Mouse (Mus musculus) forebrain, embryonic 13.5 days (tissue): ENCODE results near the gene Camk1d. TPM values are rescaled to one million over a fixed set of nuclear protein-coding genes. Genes with fewer than 3 reads are reported as not detected.
"Not testable (repeated sequence)": the region's sequence is repeated elsewhere in the genome, so short reads cannot be mapped to it uniquely, and the experiment has no call there.

Experiments
- ATAC-seq: fragments of 200-750 bp; cut with Nextera tagmentation; 2 replicates; pipeline ENCODE4 v1.8.0; 2017
- H3K27ac ChIP-seq: fragments of 300-500 bp; sonication (generic); 2 replicates; pipeline ENCODE4 v1.5.1; 2015; ENCODE audit warnings: inconsistent platforms, mild to moderate bottlenecking, moderate library complexity
- H3K27me3 ChIP-seq: fragments of 300-500 bp; sonication (generic); 2 replicates; pipeline ENCODE4 v1.6.1; 2015; ENCODE audit warnings: mild to moderate bottlenecking, inconsistent platforms
- H3K36me3 ChIP-seq: fragments of 300-500 bp; sonication (generic); 2 replicates; pipeline ENCODE4 v1.6.1; 2015; ENCODE audit warnings: mild to moderate bottlenecking, inconsistent platforms; ENCODE audit not compliant: poor library complexity, severe bottlenecking
- H3K4me1 ChIP-seq: fragments of 300-500 bp; sonication (generic); 2 replicates; pipeline ENCODE4 v1.6.1; 2015; ENCODE audit warnings: inconsistent platforms
- H3K4me2 ChIP-seq: fragments of 300-500 bp; sonication (generic); 2 replicates; pipeline ENCODE4 v1.6.1; 2015; ENCODE audit warnings: inconsistent platforms, mild to moderate bottlenecking, moderate library complexity
- H3K4me3 ChIP-seq: fragments of 300-500 bp; sonication (generic); 2 replicates; pipeline ENCODE4 v1.5.1; 2015; ENCODE audit warnings: mild to moderate bottlenecking, inconsistent platforms
- H3K9ac ChIP-seq: fragments of 300-500 bp; sonication (generic); 2 replicates; pipeline ENCODE4 v1.6.1; 2015; ENCODE audit warnings: mild to moderate bottlenecking, inconsistent platforms
- H3K9me3 ChIP-seq: fragments of 300-500 bp; sonication (generic); replicated peaks from 2 replicates; pipeline ENCODE4 v1.6.1; 2016; ENCODE audit warnings: inconsistent platforms
- WGBS: fragments of 180-500 bp; shearing (Covaris S2); methylation state at CpG from one replicate; pipeline ENCODE4 v1.1.7; 2015; 5-methylcytosine and 5-hydroxymethylcytosine counted together
- polyA plus RNA-seq: library from polyadenylated mRNA; unstranded; fragments of >200 nt; fragmentation: Nextera tagmentation; extraction: Ambion mirVana; gene quantifications from 2 replicates; pipeline ENCODE4 v1.2.1, GENCODE M21; 2015

Camk1d gene
- polyA plus RNA-seq, 1 experiment from 2014 or later: 2.8 TPM

GRCm38 (mm10) chr2:5602044-5602443, 112.3 kb downstream of the Camk1d start:
- H3K27me3 ChIP-seq: no peaks in the 10 kb centered on the region
- H3K9me3 ChIP-seq: no peaks in the 10 kb centered on the region
- no peak for ATAC-seq
- H3K36me3 ChIP-seq: no peaks in the 10 kb centered on the region
- H3K9ac ChIP-seq: no peak overlapping the region
- no peak overlapping the region for H3K4me2 ChIP-seq
- no peak overlapping the region for H3K4me3 ChIP-seq
- H3K27ac ChIP-seq: no peak overlapping the region
- peaks cover 16% of the 10 kb centered on the region for H3K4me1 ChIP-seq
- WGBS: 93% methylated on average over 1 of the region's 1 CpGs

GRCm38 (mm10) chr2:5601243-5601642, 113.1 kb downstream of the Camk1d start:
- H3K4me3 ChIP-seq, H3K9ac ChIP-seq, H3K4me2 ChIP-seq, H3K27ac ChIP-seq, H3K27me3 ChIP-seq, H3K9me3 ChIP-seq, H3K36me3 ChIP-seq: not testable (repeated sequence)
- peak; percentile 58 for ATAC-seq
- WGBS: 2% methylated on average over 2 of the region's 2 CpGs
- peaks cover 22% of the 10 kb centered on the region for H3K4me1 ChIP-seq

- Histone ChIP-seq H3K9ac (no peak overlapping the region), H3K9me3 (no peaks in the 10 kb centered on the region), H3K4me1 (peaks cover 27% of the 10 kb centered on the region), H3K27ac (no peak overlapping the region), H3K4me3 (no peak overlapping the region), H3K4me2 (no peak overlapping the region), H3K27me3 (no peaks in the 10 kb centered on the region), H3K36me3 (no peaks in the 10 kb centered on the region)
- ATAC-seq: no peak
- 80% methylated on average over 8 of the region's 8 CpGs for WGBS
Observed at GRCm38 (mm10) chr2:5600183-5600962, 113.9 kb downstream of the Camk1d start.

DNA sequence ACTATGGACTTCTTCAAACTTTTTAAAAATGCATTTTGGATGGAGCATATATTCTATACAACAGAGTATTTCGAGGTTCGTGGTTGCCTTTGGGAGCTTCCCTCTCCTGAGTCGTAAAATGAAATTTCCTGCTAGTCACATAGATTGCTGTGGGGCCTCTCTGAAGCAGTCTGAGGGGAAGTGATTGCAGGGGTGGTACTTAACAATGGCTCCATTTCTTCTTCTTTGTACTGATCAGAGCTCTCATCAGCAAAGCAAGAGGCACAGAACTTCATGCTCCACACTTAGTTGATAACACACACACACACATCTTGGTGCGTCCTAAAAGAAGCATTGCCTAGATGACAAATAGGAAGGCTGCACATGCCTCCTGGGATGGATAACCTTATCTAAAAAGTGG, 114.6 kb downstream of the Camk1d start:
- H3K27ac ChIP-seq: no peak overlapping the region
- H3K4me3 ChIP-seq: no peak overlapping the region
- H3K9me3 ChIP-seq: no peaks in the 10 kb centered on the region
- 82% methylated on average over 4 of the region's 4 CpGs for WGBS
- no peaks in the 10 kb centered on the region for H3K27me3 ChIP-seq
- ATAC-seq: no peak
- no peak overlapping the region for H3K9ac ChIP-seq
- peaks cover 27% of the 10 kb centered on the region for H3K4me1 ChIP-seq
- H3K4me2 ChIP-seq: no peak overlapping the region
- no peaks in the 10 kb centered on the region for H3K36me3 ChIP-seq

- 91% methylated on average over 5 of the region's 5 CpGs for WGBS
- Histone ChIP-seq H3K4me3 (no peak overlapping the region), H3K27ac (no peak overlapping the region), H3K4me2 (no peak overlapping the region), H3K27me3 (no peaks in the 10 kb centered on the region), H3K9ac (no peak overlapping the region), H3K9me3 (no peaks in the 10 kb centered on the region), H3K4me1 (peaks cover 27% of the 10 kb centered on the region), H3K36me3 (no peaks in the 10 kb centered on the region)
- no peak for ATAC-seq
Observed at GRCm38 (mm10) chr2:5598533-5598932, 115.8 kb downstream of the Camk1d start.

GRCm38 (mm10) chr2:5596882-5597281, 117.4 kb downstream of the Camk1d start:
- H3K27me3 ChIP-seq: no peaks in the 10 kb centered on the region
- H3K9ac ChIP-seq: peak overlapping the region; percentile 43; the same call in 1 of the 2 replicates
- 0 out of 2 replicates have a peak overlapping the region, but pooled peaks have one; percentile 5 for H3K4me2 ChIP-seq
- peak; percentile 60 for ATAC-seq
- H3K4me1 ChIP-seq: peaks cover 27% of the 10 kb centered on the region
- H3K9me3 ChIP-seq: no peaks in the 10 kb centered on the region
- no peak overlapping the region for H3K4me3 ChIP-seq
- 49% methylated on average over 12 of the region's 12 CpGs for WGBS
- H3K27ac ChIP-seq: peak overlapping the region; percentile 70
- H3K36me3 ChIP-seq: no peaks in the 10 kb centered on the region

DNA sequence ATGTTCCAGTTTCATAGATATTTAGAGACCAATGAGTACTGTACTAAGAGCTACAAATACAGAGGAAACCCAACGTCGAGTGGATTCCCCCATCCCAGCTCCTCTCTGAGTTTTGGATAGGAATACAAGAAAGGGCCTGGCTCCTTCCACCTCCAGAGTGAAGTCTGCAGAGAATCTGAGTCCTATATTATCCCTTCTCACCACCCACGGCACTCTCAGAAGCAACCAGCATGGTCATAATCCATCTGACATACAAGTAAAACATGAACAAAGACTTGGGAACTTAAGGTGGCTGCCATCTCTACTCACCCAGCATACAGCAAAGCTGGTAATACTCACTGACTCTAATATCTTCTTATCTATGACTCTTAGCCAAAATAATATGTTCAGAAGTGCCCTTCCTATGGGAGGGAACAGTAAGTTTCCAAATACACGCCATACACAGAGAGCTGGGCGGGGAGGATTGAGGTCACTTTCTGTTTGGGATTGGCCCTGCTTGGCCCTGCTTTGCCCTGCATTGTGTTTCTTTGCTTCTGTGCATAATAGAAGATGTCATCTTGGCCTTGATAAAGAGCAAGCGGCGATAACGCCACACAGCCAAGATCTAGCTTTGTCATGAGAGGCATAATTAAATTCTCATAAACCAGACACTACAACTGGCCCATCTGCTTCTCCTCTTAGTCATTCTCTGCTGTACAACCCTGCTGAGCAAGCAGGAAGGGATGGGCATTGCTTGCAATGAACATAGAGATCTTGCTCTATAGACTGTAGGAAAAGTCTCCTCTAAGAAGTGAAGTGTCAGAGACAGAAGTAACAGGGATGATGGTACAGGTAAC, 118.7 kb downstream of the Camk1d start:
- no peak overlapping the region for H3K27ac ChIP-seq
- H3K36me3 ChIP-seq: no peaks in the 10 kb centered on the region

GRCm38 (mm10) chr2:5592461-5593136, 121.7 kb downstream of the Camk1d start:
- H3K9me3 ChIP-seq: no peaks in the 10 kb centered on the region
- no peaks in the 10 kb centered on the region for H3K27me3 ChIP-seq
- WGBS: 85% methylated on average over 6 of the region's 6 CpGs
- H3K27ac ChIP-seq: no peak overlapping the region
- no peak overlapping the region for H3K9ac ChIP-seq
- no peaks in the 10 kb centered on the region for H3K36me3 ChIP-seq
- no peak overlapping the region for H3K4me3 ChIP-seq
- peaks cover 16% of the 10 kb centered on the region for H3K4me1 ChIP-seq
- no peak for ATAC-seq
- H3K4me2 ChIP-seq: no peak overlapping the region

More for the DNA sequence above, 118.7 kb downstream of the Camk1d start:
- no peak overlapping the region for H3K4me2 ChIP-seq
- WGBS: 80% methylated on average over 8 of the region's 8 CpGs
- no peaks in the 10 kb centered on the region for H3K27me3 ChIP-seq
- H3K9me3 ChIP-seq: no peaks in the 10 kb centered on the region
- no peak overlapping the region for H3K4me3 ChIP-seq
- peaks cover 17% of the 10 kb centered on the region for H3K4me1 ChIP-seq
- ATAC-seq: no peak
- H3K9ac ChIP-seq: no peak overlapping the region

DNA sequence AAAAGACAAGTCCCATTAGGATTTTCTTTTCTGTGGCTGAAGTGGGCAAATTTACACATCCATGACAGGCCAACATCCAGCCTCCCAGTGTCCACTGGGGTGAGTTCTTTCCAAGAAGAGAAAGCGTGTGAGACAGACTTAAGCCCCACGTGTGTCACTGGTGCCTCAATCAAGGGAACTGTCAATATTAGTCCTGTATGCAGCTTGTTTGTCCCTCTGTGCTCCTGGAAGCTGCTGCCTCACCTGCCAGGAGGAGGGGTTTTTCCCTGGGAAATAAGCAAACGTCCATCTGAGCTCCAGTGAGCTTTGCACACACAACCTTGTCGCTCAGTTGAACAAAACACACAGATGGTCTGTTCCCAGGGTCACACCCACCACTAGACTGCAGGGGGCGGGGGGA, 124.2 kb downstream of the Camk1d start:
- 69% methylated on average over 5 of the region's 5 CpGs for WGBS
- Histone ChIP-seq H3K4me2 (no peak overlapping the region), H3K9ac (no peak overlapping the region), H3K36me3 (no peaks in the 10 kb centered on the region), H3K27me3 (no peaks in the 10 kb centered on the region), H3K4me1 (no peaks in the 10 kb centered on the region), H3K27ac (no peak overlapping the region), H3K4me3 (no peak overlapping the region), H3K9me3 (no peaks in the 10 kb centered on the region)
- ATAC-seq: no peak

DNA sequence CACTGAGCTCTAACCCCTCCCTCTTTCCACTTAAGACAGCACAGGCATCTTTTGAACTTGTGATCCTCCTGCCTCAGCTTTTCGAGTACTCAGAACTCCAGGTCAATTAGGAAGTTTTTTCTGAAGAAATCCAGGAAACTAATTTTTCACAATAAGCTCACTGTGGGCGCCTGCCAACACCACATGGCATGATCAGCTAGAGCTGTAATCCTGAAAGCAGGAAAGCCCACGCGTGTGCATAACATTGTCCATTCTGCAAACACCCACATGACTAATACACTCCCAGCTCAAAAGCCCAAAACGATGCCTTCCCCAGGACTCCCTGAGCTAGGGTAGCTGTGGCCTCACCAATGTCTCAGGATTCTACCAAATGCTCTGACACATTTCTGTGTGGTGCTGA, 125.2 kb downstream of the Camk1d start:
- no peaks in the 10 kb centered on the region for H3K4me1 ChIP-seq
- H3K36me3 ChIP-seq: no peaks in the 10 kb centered on the region
- H3K4me2 ChIP-seq: no peak overlapping the region
- H3K9ac ChIP-seq: no peak overlapping the region
- no peaks in the 10 kb centered on the region for H3K9me3 ChIP-seq
- H3K4me3 ChIP-seq: no peak overlapping the region
- no peak for ATAC-seq
- no peak overlapping the region for H3K27ac ChIP-seq
- WGBS: 88% methylated on average over 5 of the region's 5 CpGs
- H3K27me3 ChIP-seq: no peaks in the 10 kb centered on the region

DNA sequence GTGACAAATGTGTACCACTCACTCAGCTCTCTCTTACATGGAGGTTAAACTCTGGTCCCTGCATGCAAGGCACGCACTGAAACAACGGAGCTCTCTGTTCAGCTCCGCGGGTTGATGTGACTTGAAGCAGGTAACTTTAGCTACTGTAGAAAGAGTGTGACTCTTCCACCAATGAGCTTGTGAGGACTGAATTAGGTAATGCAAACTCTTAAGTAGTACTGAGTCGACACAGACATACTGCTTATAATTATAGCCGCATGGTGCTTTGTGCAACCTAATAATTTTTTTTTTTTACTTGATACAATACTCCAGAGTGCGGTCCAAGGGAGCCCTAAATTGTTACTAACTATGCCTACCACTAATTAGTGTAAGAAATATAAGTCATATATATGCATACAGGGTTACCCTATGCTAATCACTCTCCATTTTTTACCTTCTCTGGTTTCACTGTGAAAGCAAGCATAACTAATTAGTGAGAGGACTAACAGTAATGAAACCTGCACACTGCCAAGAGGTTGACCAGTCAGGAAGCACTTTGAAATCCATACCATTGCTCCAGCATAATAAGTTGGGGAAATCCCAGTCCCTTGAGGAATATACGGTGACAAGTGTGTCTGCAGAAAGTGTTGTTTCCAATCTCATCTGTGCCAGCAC, 125.9 kb downstream of the Camk1d start:
- WGBS: 90% methylated on average over 8 of the region's 8 CpGs

More for the DNA sequence above, 125.9 kb downstream of the Camk1d start:
- no peaks in the 10 kb centered on the region for H3K4me1 ChIP-seq
- H3K9me3 ChIP-seq: no peaks in the 10 kb centered on the region
- H3K27me3 ChIP-seq: no peaks in the 10 kb centered on the region
- H3K27ac ChIP-seq: no peak overlapping the region
- no peak overlapping the region for H3K4me2 ChIP-seq
- H3K4me3 ChIP-seq: no peak overlapping the region
- no peak overlapping the region for H3K9ac ChIP-seq
- H3K36me3 ChIP-seq: no peaks in the 10 kb centered on the region
- no peak for ATAC-seq
